Mouse (Mus musculus) heart, postnatal 36 days (tissue): ENCODE measurements around the gene Ccdc160. TPM values are rescaled to one million over a fixed set of nuclear protein-coding genes. Genes with fewer than 3 reads are reported as not detected.

Source experiments
- DNase-seq, 2 experiments: peaks; one replicate each; pipeline ENCODE4 v3.0.0; 2021 to 2022
- intact Hi-C: fragments of 180-260 bp; cut with DNase I; formaldehyde crosslinking; loops from one replicate; pipeline ENCODE4 v1.15.1; 2025
- microRNA-seq, 2 experiments: library from miRNA; unstranded; fragments of <30 nt; microRNA quantifications; one replicate each; pipeline ENCODE4 v1.2.0; 2021; ENCODE audit warnings: borderline number of aligned reads in 2 of 2
- total RNA-seq, 2 experiments: library from RNA; stranded (reverse); gene quantifications; 2 replicates each; pipeline ENCODE4 v1.2.3; 2021

The Ccdc160 gene
- total RNA-seq, 2 experiments from 2014 or later = 0.27 to 0.58 TPM

DNA sequence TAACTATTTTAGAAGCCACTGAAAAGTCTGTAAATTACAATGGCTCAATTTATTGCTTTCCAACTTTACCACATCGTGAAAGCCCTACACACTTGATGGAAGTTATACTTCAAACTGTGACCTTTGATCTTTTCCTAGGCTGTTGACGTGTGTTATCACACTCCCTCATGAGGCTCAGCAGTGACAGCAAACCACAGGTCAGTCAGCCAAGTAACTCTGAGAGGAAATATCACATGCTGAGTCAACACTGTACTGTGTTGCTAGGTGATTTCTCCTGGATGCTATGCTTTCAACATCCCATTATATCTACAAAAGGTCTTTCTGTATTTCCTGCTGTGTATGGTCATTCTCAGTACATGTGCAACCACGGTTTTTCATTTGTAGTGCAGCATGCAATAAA, 28.3 kb downstream of the Ccdc160 start:
- no peak for DNase-seq

More for the DNA sequence above, 28.3 kb downstream of the Ccdc160 start:
- intact Hi-C loops = no loop called here

Small RNAs within 50 kb of the gene (microRNA-seq; reads per million reads assigned to microRNA genes)
- 11.6 to 23.5 reads per million in 2 experiments for gene Mir106a
- 0 reads per million in 2 experiments for gene Mir18b
- gene Mir19b-2 = 0 reads per million in 2 experiments
- 10.1 to 17.5 reads per million in 2 experiments for gene Mir20b
- gene Mir363 = 2.2 to 6.7 reads per million in 2 experiments
- 192 to 278 reads per million in 2 experiments for gene Mir92-2

Other genes with a start within 250 kb of the Ccdc160 start
- 10 to 100 TPM; 15.4 to 24.6 TPM for gene Gpc3, start 177.2 kb upstream of the Ccdc160 start, total RNA-seq
- gene Phf6, start 121.1 kb downstream of the Ccdc160 start, total RNA-seq = 1 to 10 TPM; 4.4 to 5.3 TPM
- gene Hprt, start 196.9 kb downstream of the Ccdc160 start, total RNA-seq = 10 to 100 TPM; 54.5 to 68.1 TPM